Comparison of ENCODE assay signal across 28 mouse cellular contexts in genomic region chr4:136164981-136165380, GRCm38 (mm10). TPM values are rescaled to one million over a fixed set of nuclear protein-coding genes. Genes with fewer than 3 reads are reported as not detected.
DNase-seq lines count a peak whose midpoint lies in the region; ATAC-seq and TF ChIP-seq lines count a peak whose summit lies in the region.
"Had no signal": no experiment of that assay in that cellular context is flagged by ENCODE, and none has a peak within 500 bp of the region (broad histone marks: within the 10 kb centered on the region; RNA-seq: fewer than 3 reads in every experiment).

No protein-coding gene starts in this region.

- H3K4me1 ChIP-seq in hindbrain, embryonic 10.5 days (replicated peaks): peaks cover 10% of the 10 kb centered on the region
- no peaks in the 10 kb centered on the region for H3K4me1 ChIP-seq in hindbrain, embryonic 14.5 days (replicated peaks; ENCODE audit: control insufficient read depth, insufficient read depth, low read length)
- peaks cover 0 to 14% of the 10 kb centered on the region in 2 experiments; a peak in 3 of 4 replicates for H3K4me1 ChIP-seq in ES-E14 (ENCODE audit: control insufficient read depth in 2 of 2, insufficient read depth in 2 of 2, low read length in 2 of 2, poor library complexity in 1 of 2)

- peak; percentile 63 for DNase-seq in gastrocnemius, adult 2 months
- no peak for DNase-seq in gastrocnemius, adult 18-20 months (ENCODE audit: low spot score)
- no peak for DNase-seq in hindbrain, embryonic 10.5 days (ENCODE audit: low spot score)
- DNase-seq in hindbrain, embryonic 14.5 days (ENCODE audit: low spot score): no peak
- no peak for DNase-seq in ES-E14 (ENCODE audit: low read depth, low spot score)
- DNase-seq: adrenal gland, adult 2 months; adrenal gland, postnatal 14 days; cerebellum, adult 11-12 months; cerebellum, adult 8-10 months; cerebellum, postnatal 10 days; cerebellum, postnatal 36 days; embryo, embryonic 11 days; forebrain, postnatal 0 days; heart, adult 18-20 months; heart, postnatal 10 days; heart, postnatal 36 days; kidney, adult 2 months had no signal

- H3K79me2 ChIP-seq in myocyte (ENCODE audit: control insufficient read depth, insufficient read depth): no peaks in the 10 kb centered on the region

- in situ Hi-C loops in ES-E14 (cut with MboI; ENCODE audit: low sequenced_read_pairs in 2 of 2, unreplicated experiment in 2 of 2): loop anchor here in 1 of 2 experiments (5.0 kb wide), 1 partner anchor 98 kb away; no protein-coding TSS in a partner anchor

- no peak for ATAC-seq in hindbrain, embryonic 14.5 days (ENCODE audit: low FRiP score)
- no peak for ATAC-seq in megakaryocyte progenitor cell, adult 5-6 weeks (replicated peaks; ENCODE audit: poor library complexity)
- ATAC-seq: forebrain, embryonic 13.5 days; forebrain, postnatal 0 days; intestine, postnatal 0 days; Patski had no signal

- no peak overlapping the region for H3ac ChIP-seq in myocyte (ENCODE audit: control insufficient read depth, insufficient read length)

- no peaks in the 10 kb centered on the region for H3K9me3 ChIP-seq in hindbrain, embryonic 10.5 days
- no peaks in the 10 kb centered on the region for H3K9me3 ChIP-seq in hindbrain, embryonic 14.5 days (ENCODE audit: control insufficient read depth, low read length)
- H3K9me3 ChIP-seq in ES-E14 (ENCODE audit: control insufficient read depth, insufficient read depth, low read depth, low read length): no peaks in the 10 kb centered on the region
- H3K9me3 ChIP-seq: embryonic facial prominence, embryonic 15.5 days; forebrain, embryonic 13.5 days; G1E; heart, embryonic 12.5 days; heart, embryonic 15.5 days; hindbrain, embryonic 15.5 days had no signal

- 82% methylated on average over 8 of the region's 8 CpGs for WGBS in hindbrain, embryonic 10.5 days
- WGBS in hindbrain, embryonic 14.5 days: 85% methylated on average over 8 of the region's 8 CpGs

- intact Hi-C loops in gastrocnemius, adult 2 months (cut with DNase I): no loop called here

- no peak overlapping the region for H3K4me3 ChIP-seq in gastrocnemius, adult 2 months
- H3K4me3 ChIP-seq in hindbrain, embryonic 10.5 days: no peak overlapping the region
- H3K4me3 ChIP-seq in hindbrain, embryonic 14.5 days (replicated peaks; ENCODE audit: low read length): no peak overlapping the region
- no peak overlapping the region for H3K4me3 ChIP-seq in ES-E14 (ENCODE audit: insufficient read depth in 1 of 2, low read depth in 1 of 2, low read length in 2 of 2, poor library complexity in 1 of 2, severe bottlenecking in 1 of 2)
- no peak overlapping the region for H3K4me3 ChIP-seq in myocyte
- H3K4me3 ChIP-seq: embryonic facial prominence, embryonic 15.5 days; erythroblast, embryonic 14.5 days; forebrain, embryonic 13.5 days; heart, embryonic 12.5 days; heart, embryonic 15.5 days; hindbrain, embryonic 15.5 days had no signal

- TF ChIP-seq CTCF in gastrocnemius, adult 2 months (IDR thresholded peaks at IDR 0.05): no peak

- no peak for TF ChIP-seq POLR2A in myocyte (IDR thresholded peaks at IDR 0.05; ENCODE audit: insufficient read length, low read depth)

- no peak overlapping the region for H3K27ac ChIP-seq in gastrocnemius, adult 2 months
- peak overlapping the region; percentile 50 for H3K27ac ChIP-seq in hindbrain, embryonic 10.5 days
- no peak overlapping the region for H3K27ac ChIP-seq in hindbrain, embryonic 14.5 days
- H3K27ac ChIP-seq in ES-E14 (ENCODE audit: insufficient read depth, low read depth, low read length, poor library complexity, severe bottlenecking): no peak overlapping the region; the same call in 1 of the 2 replicates
- H3K27ac ChIP-seq: embryonic facial prominence, embryonic 15.5 days; forebrain, embryonic 13.5 days; heart, embryonic 15.5 days; hindbrain, embryonic 15.5 days had no signal

- H3K4me2 ChIP-seq in hindbrain, embryonic 14.5 days (replicated peaks): no peak overlapping the region
- H3K4me2 ChIP-seq in myocyte (ENCODE audit: low read depth): peak overlapping the region; percentile 24
- H3K4me2 ChIP-seq: embryonic facial prominence, embryonic 15.5 days; forebrain, embryonic 13.5 days; heart, embryonic 12.5 days; heart, embryonic 15.5 days; hindbrain, embryonic 15.5 days had no signal

- no peaks in the 10 kb centered on the region for H3K36me3 ChIP-seq in hindbrain, embryonic 10.5 days
- H3K36me3 ChIP-seq in hindbrain, embryonic 14.5 days (replicated peaks; ENCODE audit: control insufficient read depth, insufficient read depth): no peaks in the 10 kb centered on the region
- H3K36me3 ChIP-seq in ES-E14 (ENCODE audit: control insufficient read depth, insufficient read depth, low read length, poor library complexity, severe bottlenecking): no peaks in the 10 kb centered on the region
- no peaks in the 10 kb centered on the region for H3K36me3 ChIP-seq in myocyte (ENCODE audit: control insufficient read depth, insufficient read depth)
- H3K36me3 ChIP-seq: embryonic facial prominence, embryonic 15.5 days; heart, embryonic 12.5 days; heart, embryonic 15.5 days; hindbrain, embryonic 15.5 days had no signal

- H3K9ac ChIP-seq in hindbrain, embryonic 14.5 days: no peak overlapping the region
- H3K9ac ChIP-seq in ES-E14 (ENCODE audit: insufficient read depth, low read depth, low read length, poor library complexity, severe bottlenecking): peak overlapping the region; percentile 41; the same call in 1 of the 2 replicates
- H3K9ac ChIP-seq: embryonic facial prominence, embryonic 15.5 days; forebrain, embryonic 13.5 days; forebrain, postnatal 0 days; heart, embryonic 12.5 days; heart, embryonic 15.5 days; hindbrain, embryonic 15.5 days had no signal

- 0 out of 2 replicates have a peak, but pooled peaks cover 2% of the 10 kb centered on the region for H3K27me3 ChIP-seq in hindbrain, embryonic 10.5 days (ENCODE audit: insufficient read depth, poor library complexity, severe bottlenecking)
- no peaks in the 10 kb centered on the region for H3K27me3 ChIP-seq in hindbrain, embryonic 14.5 days (ENCODE audit: control insufficient read depth, insufficient read depth, low read length)
- H3K27me3 ChIP-seq in myocyte (ENCODE audit: control insufficient read depth, insufficient read depth, insufficient read length): no peaks in the 10 kb centered on the region
- H3K27me3 ChIP-seq: embryonic facial prominence, embryonic 15.5 days; forebrain, embryonic 13.5 days; heart, embryonic 12.5 days; heart, embryonic 15.5 days; hindbrain, embryonic 15.5 days; Patski had no signal

TF ChIP-seq in ES-E14, 5 proteins besides CTCF, POLR2A, EP300 and RAD21:
- no peak for TF ChIP-seq MAFK (IDR thresholded peaks at IDR 0.05; ENCODE audit: insufficient read depth, low read depth, low read length)
- no peak for TF ChIP-seq CHD2 (IDR thresholded peaks at IDR 0.05; ENCODE audit: low read depth, low read length)
- no peak for TF ChIP-seq ZC3H11A (IDR thresholded peaks at IDR 0.05; ENCODE audit: borderline replicate concordance, low read depth, low read length)
- TF ChIP-seq HCFC1 (IDR thresholded peaks at IDR 0.05; ENCODE audit: borderline replicate concordance, insufficient read depth, low read length): no peak
- TF ChIP-seq ZNF384 (IDR thresholded peaks at IDR 0.05; ENCODE audit: low read depth, low read length): no peak

TF ChIP-seq in myocyte, 11 proteins besides CTCF, POLR2A, EP300 and RAD21 (continues in another document):
- TF ChIP-seq POLR2AphosphoS2 (IDR thresholded peaks at IDR 0.05; ENCODE audit: insufficient read length, low read depth): no peak
- TF ChIP-seq SRF (IDR thresholded peaks at IDR 0.05; ENCODE audit: control insufficient read depth, insufficient read length, low read depth): no peak
- peak; percentile 87 for TF ChIP-seq TCF3 (IDR thresholded peaks at IDR 0.05; ENCODE audit: insufficient read length, low read depth)
- no peak for TF ChIP-seq REST (IDR thresholded peaks at IDR 0.05; ENCODE audit: insufficient read depth, insufficient read length)
- TF ChIP-seq MAX (IDR thresholded peaks at IDR 0.05; ENCODE audit: low read depth): no peak
- peak; percentile 4 for TF ChIP-seq E2F4 (IDR thresholded peaks at IDR 0.05; ENCODE audit: insufficient read depth)
- peak; percentile 79 to 98 (median 98) for TF ChIP-seq MYOD1 (IDR thresholded peaks at IDR 0.05; ENCODE audit: control insufficient read depth in 1 of 3, insufficient read length in 2 of 3, low read depth in 2 of 3)
- peak; percentile 97 for TF ChIP-seq TCF12 (IDR thresholded peaks at IDR 0.05; ENCODE audit: insufficient read depth, poor library complexity, severe bottlenecking)
- peak; percentile 42 to 88 (median 66) for TF ChIP-seq MYOG (IDR thresholded peaks at IDR 0.05; ENCODE audit: control insufficient read depth in 1 of 3, insufficient read depth in 1 of 3, insufficient read length in 2 of 3, low read depth in 2 of 3)
- no peak for TF ChIP-seq USF1 (IDR thresholded peaks at IDR 0.05; ENCODE audit: low read depth)

RNA-seq across cellular contexts. Expression of gene E2f2, which starts 7.2 kb away (rescaled TPM):
- 1 to 10 TPM in 1 of 2 experiments, under 1 TPM in 1; 0.48 to 1.1 TPM for total RNA-seq in gastrocnemius, adult 2 months (2021)
- under 1 TPM; 0.73 to 0.76 TPM for total RNA-seq in gastrocnemius, adult 18-20 months (2021)
- polyA plus RNA-seq in hindbrain, embryonic 10.5 days (2016; fragmentation: Nextera tagmentation; extraction: Ambion mirVana): 9.0 and 9.4 TPM in 2 replicates
- 1.2 and 1.3 TPM in 2 replicates for polyA plus RNA-seq in hindbrain, embryonic 14.5 days (2014; fragmentation: Nextera tagmentation; extraction: Ambion mirVana)
- total RNA-seq in ES-E14 (2012; rRNA removed): 7.5 and 9.8 TPM in 2 replicates
- 56.3 TPM for polyA plus RNA-seq in myocyte (2012; fragmentation: generic; extraction: Trizol)
- total RNA-seq in megakaryocyte progenitor cell, adult 5-6 weeks (2015): 5.6 and 7.5 TPM in 2 replicates
- 5.9 and 6.1 TPM in 2 replicates for total RNA-seq in megakaryocyte progenitor cell, adult 5-6 weeks (2017)

RNA-seq across cellular contexts. Expression of gene Id3, which starts 21.7 kb away (rescaled TPM):
- total RNA-seq in gastrocnemius, adult 2 months (2021): 10 to 100 TPM; 11.3 to 21.9 TPM
- 10 to 100 TPM; 13.7 to 24.1 TPM for total RNA-seq in gastrocnemius, adult 18-20 months (2021)
- polyA plus RNA-seq in hindbrain, embryonic 10.5 days (2016; fragmentation: Nextera tagmentation; extraction: Ambion mirVana): 576 and 684 TPM in 2 replicates
- 194 and 206 TPM in 2 replicates for polyA plus RNA-seq in hindbrain, embryonic 14.5 days (2014; fragmentation: Nextera tagmentation; extraction: Ambion mirVana)
- 78.8 and 126 TPM in 2 replicates for total RNA-seq in ES-E14 (2012; rRNA removed)
- polyA plus RNA-seq in myocyte (2012; fragmentation: generic; extraction: Trizol): 15.2 TPM
- total RNA-seq in megakaryocyte progenitor cell, adult 5-6 weeks (2015): 0.44 and 1.4 TPM in 2 replicates
- total RNA-seq in megakaryocyte progenitor cell, adult 5-6 weeks (2017): 1.0 and 2.4 TPM in 2 replicates
- polyA plus RNA-seq: G1E had no signal

RNA-seq across cellular contexts. Expression of gene Asap3, which starts 41.2 kb away (rescaled TPM):
- total RNA-seq in gastrocnemius, adult 2 months (2021): 1 to 10 TPM; 1.5 to 2.5 TPM
- total RNA-seq in gastrocnemius, adult 18-20 months (2021): 1 to 10 TPM; 1.4 to 1.5 TPM
- polyA plus RNA-seq in hindbrain, embryonic 10.5 days (2016; fragmentation: Nextera tagmentation; extraction: Ambion mirVana): 5.2 and 6.5 TPM in 2 replicates
- 4.9 TPM in 2 replicates for polyA plus RNA-seq in hindbrain, embryonic 14.5 days (2014; fragmentation: Nextera tagmentation; extraction: Ambion mirVana)
- 4.7 and 8.1 TPM in 2 replicates for total RNA-seq in ES-E14 (2012; rRNA removed)
- 3.9 TPM for polyA plus RNA-seq in myocyte (2012; fragmentation: generic; extraction: Trizol)
- not detected in 2 replicates for total RNA-seq in megakaryocyte progenitor cell, adult 5-6 weeks (2015)
- total RNA-seq in megakaryocyte progenitor cell, adult 5-6 weeks (2017): not detected in 2 replicates
